ENCODE assay signal across 29 mouse cellular contexts in genomic region chr7:66630154-66630800, GRCm38 (mm10). TPM values are rescaled to one million over a fixed set of nuclear protein-coding genes. Genes with fewer than 3 reads are reported as not detected.
DNase-seq lines count a peak whose midpoint lies in the region; ATAC-seq lines count a peak whose summit lies in the region.
"Had no signal": no experiment of that assay in that cellular context is flagged by ENCODE, and none has a peak within 500 bp of the region (broad histone marks: within the 10 kb centered on the region; RNA-seq: fewer than 3 reads in every experiment).

No protein-coding gene starts in this region.

- peaks cover 23% of the 10 kb centered on the region for H3K27me3 ChIP-seq in forebrain, embryonic 12.5 days
- H3K27me3 ChIP-seq in forebrain, embryonic 15.5 days, result no peaks in the 10 kb centered on the region
- H3K27me3 ChIP-seq in forebrain, embryonic 13.5 days, result no peaks in the 10 kb centered on the region
- H3K27me3 ChIP-seq: limb, embryonic 12.5 days; Patski; stomach, embryonic 15.5 days had no signal

- H3K36me3 ChIP-seq in forebrain, embryonic 12.5 days (replicated peaks), result no peaks in the 10 kb centered on the region
- H3K36me3 ChIP-seq in forebrain, embryonic 15.5 days, result no peaks in the 10 kb centered on the region
- H3K36me3 ChIP-seq in forebrain, embryonic 13.5 days (ENCODE audit: poor library complexity, severe bottlenecking), result no peaks in the 10 kb centered on the region
- H3K36me3 ChIP-seq: heart, embryonic 10.5 days; limb, embryonic 12.5 days; stomach, embryonic 15.5 days had no signal

- peak; percentile 16 for DNase-seq in embryo, embryonic 11 days
- DNase-seq in cerebellum, adult 18-20 months, result no peak
- DNase-seq in layer of hippocampus, postnatal 36 days, result no peak
- no peak for DNase-seq in left cerebral cortex, adult 18-20 months (ENCODE audit: low spot score in 2 of 2)
- DNase-seq: adrenal gland, postnatal 36 days; cerebellum, adult 11 months; cerebellum, postnatal 10 days; gastrocnemius, adult 2 months; heart, postnatal 4 days; kidney, adult 2 months; kidney, postnatal 14 days; liver, postnatal 0 days; right cerebral cortex, adult 18-20 months; right cerebral cortex, postnatal 4 days; thymus, postnatal 36 days had no signal

- peak overlapping the region; percentile 24 for H3K4me2 ChIP-seq in forebrain, embryonic 12.5 days
- no peak overlapping the region for H3K4me2 ChIP-seq in forebrain, embryonic 15.5 days (replicated peaks)
- H3K4me2 ChIP-seq in forebrain, embryonic 13.5 days, result peak overlapping the region; percentile 22; the same call in 1 of the 2 replicates
- H3K4me2 ChIP-seq: hindbrain, embryonic 14.5 days; limb, embryonic 12.5 days; liver, embryonic 11.5 days; midbrain, embryonic 11.5 days; stomach, embryonic 15.5 days had no signal

- no peak overlapping the region for H3K27ac ChIP-seq in forebrain, embryonic 12.5 days
- no peak overlapping the region for H3K27ac ChIP-seq in forebrain, embryonic 15.5 days (replicated peaks)
- H3K27ac ChIP-seq in forebrain, embryonic 13.5 days, result no peak overlapping the region
- H3K27ac ChIP-seq: gastrocnemius, adult 2 months; heart, embryonic 10.5 days; hindbrain, embryonic 14.5 days; limb, embryonic 12.5 days; stomach, embryonic 15.5 days had no signal

- H3K9ac ChIP-seq in forebrain, embryonic 12.5 days, result no peak overlapping the region
- H3K9ac ChIP-seq in forebrain, embryonic 15.5 days (replicated peaks), result no peak overlapping the region
- H3K9ac ChIP-seq in forebrain, embryonic 13.5 days, result no peak overlapping the region
- H3K9ac ChIP-seq: hindbrain, embryonic 14.5 days; limb, embryonic 12.5 days; liver, postnatal 0 days; stomach, embryonic 15.5 days had no signal

- peak; percentile 77; the same call in 1 of the 2 replicates for ATAC-seq in forebrain, embryonic 12.5 days (ENCODE audit: low FRiP score)
- no peak for ATAC-seq in forebrain, embryonic 15.5 days (replicated peaks)
- peak; percentile 43; the same call in 1 of the 2 replicates for ATAC-seq in forebrain, embryonic 13.5 days
- ATAC-seq: CD4-positive, CD25-positive, alpha-beta regulatory T cell, adult 4 months; inflammation-experienced regulatory T-cells, adult 6 months; liver, postnatal 0 days; lung, postnatal 0 days; Patski had no signal

- H3K9me3 ChIP-seq in forebrain, embryonic 12.5 days, result 0 out of 2 replicates have a peak, but pooled peaks cover 4% of the 10 kb centered on the region
- no peaks in the 10 kb centered on the region for H3K9me3 ChIP-seq in forebrain, embryonic 15.5 days
- peaks cover 5% of the 10 kb centered on the region for H3K9me3 ChIP-seq in forebrain, embryonic 13.5 days (replicated peaks)
- H3K9me3 ChIP-seq: stomach, embryonic 15.5 days had no signal

- no peak overlapping the region for H3K4me3 ChIP-seq in forebrain, embryonic 12.5 days (replicated peaks)
- H3K4me3 ChIP-seq in forebrain, embryonic 15.5 days, result no peak overlapping the region
- H3K4me3 ChIP-seq in forebrain, embryonic 13.5 days, result no peak overlapping the region
- H3K4me3 ChIP-seq: erythroblast, embryonic 14.5 days; gastrocnemius, adult 2 months; heart, embryonic 10.5 days; limb, embryonic 12.5 days; stomach, embryonic 15.5 days had no signal

- peaks cover 16% of the 10 kb centered on the region for H3K4me1 ChIP-seq in forebrain, embryonic 12.5 days
- peaks cover 5% of the 10 kb centered on the region; the same call in 1 of the 2 replicates for H3K4me1 ChIP-seq in forebrain, embryonic 15.5 days
- peaks cover 12% of the 10 kb centered on the region for H3K4me1 ChIP-seq in forebrain, embryonic 13.5 days
- H3K4me1 ChIP-seq: heart, embryonic 10.5 days; limb, embryonic 12.5 days; stomach, embryonic 15.5 days had no signal

- 10% methylated on average over 15 of the region's 15 CpGs for WGBS in forebrain, embryonic 12.5 days
- WGBS in forebrain, embryonic 15.5 days, result 8% methylated on average over 15 of the region's 15 CpGs
- 6% methylated on average over 15 of the region's 15 CpGs for WGBS in forebrain, embryonic 13.5 days

RNA-seq across cellular contexts. Expression of gene Asb7, which starts 59.1 kb away (rescaled TPM):
- 17.9 and 18.5 TPM in 2 replicates for polyA plus RNA-seq in forebrain, embryonic 12.5 days (2016; fragmentation: Nextera tagmentation; extraction: Ambion mirVana)
- 18.9 and 20.0 TPM in 2 replicates for polyA plus RNA-seq in forebrain, embryonic 15.5 days (2015; fragmentation: Nextera tagmentation; extraction: Ambion mirVana)
- polyA plus RNA-seq in forebrain, embryonic 13.5 days (2015; fragmentation: Nextera tagmentation; extraction: Ambion mirVana), result 16.1 and 16.8 TPM in 2 replicates
- 10 to 100 TPM; 16.6 to 18.3 TPM for total RNA-seq in layer of hippocampus, postnatal 36 days (2021)
- total RNA-seq in left cerebral cortex, adult 18-20 months (2021), result 10 to 100 TPM; 15.5 to 18.6 TPM

RNA-seq across cellular contexts. Expression of gene Lins1, which starts 59.4 kb away (rescaled TPM):
- 22.4 and 25.2 TPM in 2 replicates for polyA plus RNA-seq in forebrain, embryonic 12.5 days (2016; fragmentation: Nextera tagmentation; extraction: Ambion mirVana)
- 21.4 and 24.1 TPM in 2 replicates for polyA plus RNA-seq in forebrain, embryonic 15.5 days (2015; fragmentation: Nextera tagmentation; extraction: Ambion mirVana)
- 16.9 and 22.7 TPM in 2 replicates for polyA plus RNA-seq in forebrain, embryonic 13.5 days (2015; fragmentation: Nextera tagmentation; extraction: Ambion mirVana)
- total RNA-seq in layer of hippocampus, postnatal 36 days (2021), result 10 to 100 TPM in 1 of 2 experiments, 1 to 10 TPM in 1; 9.7 to 10.1 TPM
- 1 to 10 TPM; 7.6 to 9.4 TPM for total RNA-seq in left cerebral cortex, adult 18-20 months (2021)
